Mouse (Mus musculus) small intestine, adult 2 months (tissue): ENCODE measurements around the gene Tulp4. TPM values are rescaled to one million over a fixed set of nuclear protein-coding genes. Genes with fewer than 3 reads are reported as not detected.
"Not testable (repeated sequence)": the region's sequence is repeated elsewhere in the genome, so short reads cannot be mapped to it uniquely, and the experiment has no call there.

Experiments
- H3K27ac ChIP-seq: fragments of 200-500 bp; 2 replicates; pipeline ENCODE4 v1.5.1; 2012; ENCODE audit warnings: low read depth, low read length, control low read depth, inconsistent platforms; ENCODE audit not compliant: insufficient read depth
- H3K27me3 ChIP-seq: fragments of 200-500 bp; 2 replicates; pipeline ENCODE4 v1.6.1; 2012; ENCODE audit warnings: mild to moderate bottlenecking, moderate library complexity, low read length, inconsistent platforms; ENCODE audit not compliant: control insufficient read depth, insufficient read depth
- H3K36me3 ChIP-seq: fragments of 200-500 bp; 2 replicates; pipeline ENCODE4 v1.6.1; 2012; ENCODE audit warnings: mild to moderate bottlenecking, low read length, control low read depth, inconsistent platforms; ENCODE audit not compliant: control insufficient read depth, insufficient read depth
- H3K4me1 ChIP-seq: fragments of 200-500 bp; 2 replicates; pipeline ENCODE4 v1.6.1; 2012; ENCODE audit warnings: low read length, inconsistent platforms, mixed read lengths; ENCODE audit not compliant: control insufficient read depth, insufficient read depth, insufficient read length
- H3K4me3 ChIP-seq: fragments of 200-500 bp; 2 replicates; pipeline ENCODE4 v1.5.1; 2012; ENCODE audit warnings: low read depth, mild to moderate bottlenecking, control low read depth, inconsistent platforms, low read length, moderate library complexity
- WGBS: fragments of 180-500 bp; shearing (Covaris S2); methylation state at CpG from one replicate; pipeline ENCODE4 v1.1.7; 2018; 5-methylcytosine and 5-hydroxymethylcytosine counted together
- polyA plus RNA-seq: library from polyadenylated mRNA; depleted of rRNA; stranded (reverse); fragments of >200 nt; gene quantifications from 2 replicates; pipeline ENCODE4 v1.2.3, GENCODE M21; 2012

The Tulp4 gene
- polyA plus RNA-seq, 1 experiment: 45.3 TPM

GRCm38 (mm10) chr17:6257070-6257456, 150.8 kb downstream of the Tulp4 start:
- H3K27me3 ChIP-seq, H3K4me3 ChIP-seq, H3K4me1 ChIP-seq, H3K27ac ChIP-seq, H3K36me3 ChIP-seq: not testable (repeated sequence)
- 10% methylated on average over 18 of the region's 20 CpGs for WGBS

DNA sequence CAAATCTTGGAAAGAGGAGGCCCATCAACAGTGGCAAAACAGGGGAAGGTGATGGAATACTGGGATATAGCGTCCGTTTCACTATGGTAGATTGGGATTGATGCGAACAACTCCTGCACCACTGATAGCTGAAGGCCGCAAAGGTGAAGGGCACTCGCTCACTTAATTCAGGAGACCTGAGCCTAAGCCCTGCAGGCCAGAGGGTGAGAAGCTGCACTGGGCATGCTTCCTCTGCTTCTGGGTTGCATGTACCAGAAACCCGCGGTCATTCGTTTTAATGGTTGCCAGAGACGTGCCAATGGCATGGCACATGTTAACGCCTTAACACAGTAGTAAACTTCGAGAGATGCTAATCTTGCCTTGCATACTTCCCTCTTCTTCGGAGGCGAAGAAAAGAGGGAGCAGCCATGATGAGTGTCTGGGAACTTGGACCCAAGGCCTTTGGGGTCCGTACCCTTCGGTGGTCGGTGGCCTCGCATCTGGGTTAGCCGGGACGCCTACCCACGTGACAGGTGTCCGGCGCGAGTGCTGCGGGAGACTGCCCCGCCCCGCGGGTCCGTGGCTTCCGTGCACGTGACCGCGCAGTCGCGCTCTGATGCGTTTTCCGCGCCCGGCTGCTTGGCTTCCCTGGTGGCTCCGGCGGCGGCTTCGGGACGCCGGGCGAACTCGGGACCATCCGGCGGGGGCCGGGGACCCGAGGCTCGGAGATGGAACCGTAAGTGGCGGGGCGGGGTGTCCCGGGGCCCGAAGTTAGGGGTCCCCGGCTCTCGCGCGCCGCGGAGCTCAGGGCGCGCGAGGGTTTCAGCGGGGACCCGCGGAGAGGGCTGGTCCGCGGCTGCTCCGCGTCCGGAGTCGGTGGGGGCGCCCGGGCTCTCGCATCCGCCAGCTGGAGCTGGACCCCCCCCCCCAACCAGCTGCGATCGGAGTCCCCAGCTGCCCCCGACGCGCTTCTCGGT, 163.9 kb downstream of the Tulp4 start:
- not testable (repeated sequence) for H3K4me1 ChIP-seq, H3K36me3 ChIP-seq, H3K27me3 ChIP-seq, H3K27ac ChIP-seq
- under 1% methylated on average over 78 of the region's 84 CpGs for WGBS
- H3K4me3 ChIP-seq: peak overlapping the region; percentile 61

DNA sequence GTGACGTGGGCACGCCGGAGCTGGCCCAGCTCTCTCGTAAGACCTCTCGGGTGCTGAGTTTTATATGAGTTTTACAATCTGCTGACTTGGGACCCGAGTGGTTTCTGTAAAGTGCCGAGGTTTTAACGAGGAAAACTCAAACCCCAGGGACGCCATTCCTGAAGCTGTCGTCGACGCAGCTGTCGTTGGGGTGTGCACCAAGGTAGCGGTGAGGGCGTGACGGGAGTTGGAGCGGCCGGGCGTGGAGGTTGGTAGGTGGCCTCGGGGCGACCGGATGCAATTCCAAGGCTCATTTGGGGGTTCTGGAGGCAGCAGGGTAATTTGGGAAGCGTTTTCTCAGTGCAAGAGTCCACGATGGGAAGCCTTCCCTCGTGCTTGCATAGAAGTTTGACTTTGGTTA, 164.6 kb downstream of the Tulp4 start:
- not testable (repeated sequence) for H3K27me3 ChIP-seq, H3K36me3 ChIP-seq, H3K4me1 ChIP-seq, H3K27ac ChIP-seq
- H3K4me3 ChIP-seq: peak overlapping the region; percentile 61
- under 1% methylated on average over 25 of the region's 25 CpGs for WGBS

DNA sequence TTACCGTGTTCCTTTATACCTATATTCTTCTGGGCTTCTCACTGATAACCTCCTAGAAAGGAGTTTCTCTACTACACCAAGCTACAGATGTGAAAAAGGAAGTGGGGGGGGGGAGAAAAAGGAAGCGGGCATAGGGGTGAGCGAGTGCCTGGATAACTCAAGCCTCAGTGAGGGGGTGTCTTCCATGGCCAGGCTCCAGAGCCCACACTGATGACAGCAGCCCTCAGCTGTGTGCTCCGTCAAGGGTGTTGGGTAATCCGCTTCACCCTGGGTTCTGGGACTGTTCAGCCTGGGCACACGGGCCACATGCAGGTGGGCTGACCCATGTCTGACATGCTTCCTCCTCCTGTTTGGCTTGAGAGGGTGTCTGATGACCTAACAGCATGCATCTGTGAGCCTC, 165.7 kb downstream of the Tulp4 start:
- H3K4me1 ChIP-seq: not testable (repeated sequence)
- WGBS: 85% methylated on average over 6 of the region's 6 CpGs

GRCm38 (mm10) chr17:6274693-6275092, 168.5 kb downstream of the Tulp4 start:
- H3K36me3 ChIP-seq, H3K27ac ChIP-seq, H3K27me3 ChIP-seq, H3K4me1 ChIP-seq, H3K4me3 ChIP-seq: not testable (repeated sequence)
- 90% methylated on average over 6 of the region's 6 CpGs for WGBS

More for the DNA sequence above, 165.7 kb downstream of the Tulp4 start:
- H3K27ac ChIP-seq, H3K4me3 ChIP-seq, H3K27me3 ChIP-seq, H3K36me3 ChIP-seq: not testable (repeated sequence)

GRCm38 (mm10) chr17:6279205-6279604, 173.0 kb downstream of the Tulp4 start:
- WGBS: 32% methylated on average over 8 of the region's 8 CpGs
- not testable (repeated sequence) for H3K36me3 ChIP-seq, H3K4me3 ChIP-seq, H3K27ac ChIP-seq, H3K4me1 ChIP-seq, H3K27me3 ChIP-seq

DNA sequence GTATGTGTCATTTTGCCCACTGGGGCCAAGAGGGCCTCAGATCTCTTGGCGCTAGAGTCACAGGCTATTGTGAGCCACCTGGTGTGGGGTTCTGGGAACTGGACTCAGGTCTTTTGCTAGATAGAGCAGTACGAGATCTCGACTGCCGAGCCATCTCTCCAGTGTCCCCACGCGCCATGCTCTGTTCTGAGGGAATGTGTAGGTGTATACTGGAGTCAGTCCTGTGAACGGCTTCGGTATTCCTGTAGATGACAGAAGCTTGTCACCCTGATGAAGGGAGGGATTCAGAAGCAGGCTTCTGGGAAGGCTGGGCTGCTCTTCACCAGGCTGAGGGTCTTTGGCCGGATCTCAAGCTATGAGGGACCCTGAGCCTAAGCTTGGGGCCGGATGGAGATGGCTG, 173.5 kb downstream of the Tulp4 start:
- H3K4me3 ChIP-seq, H3K4me1 ChIP-seq, H3K27me3 ChIP-seq, H3K36me3 ChIP-seq, H3K27ac ChIP-seq: not testable (repeated sequence)
- 95% methylated on average over 10 of the region's 10 CpGs for WGBS

DNA sequence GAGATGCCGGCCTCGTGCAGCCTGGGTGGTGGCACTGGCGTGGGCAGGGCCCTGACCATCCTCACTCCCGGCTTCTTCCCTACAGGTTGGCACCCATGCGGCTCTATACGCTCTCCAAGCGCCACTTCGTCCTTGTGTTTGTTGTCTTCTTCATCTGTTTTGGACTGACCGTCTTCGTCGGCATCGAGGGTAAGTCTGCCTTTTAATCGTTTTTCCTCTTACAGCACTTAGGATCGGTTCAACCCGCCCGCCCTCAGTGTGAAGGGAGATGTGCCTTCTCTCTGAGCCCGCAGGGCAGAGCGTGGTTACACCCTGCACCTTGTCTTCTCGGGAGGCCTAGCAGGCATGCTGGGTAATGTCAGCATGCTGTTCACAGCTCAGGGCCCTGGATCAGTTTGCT, 174.3 kb downstream of the Tulp4 start:
- H3K36me3 ChIP-seq, H3K4me3 ChIP-seq, H3K4me1 ChIP-seq, H3K27me3 ChIP-seq, H3K27ac ChIP-seq: not testable (repeated sequence)
- 97% methylated on average over 16 of the region's 19 CpGs for WGBS

DNA sequence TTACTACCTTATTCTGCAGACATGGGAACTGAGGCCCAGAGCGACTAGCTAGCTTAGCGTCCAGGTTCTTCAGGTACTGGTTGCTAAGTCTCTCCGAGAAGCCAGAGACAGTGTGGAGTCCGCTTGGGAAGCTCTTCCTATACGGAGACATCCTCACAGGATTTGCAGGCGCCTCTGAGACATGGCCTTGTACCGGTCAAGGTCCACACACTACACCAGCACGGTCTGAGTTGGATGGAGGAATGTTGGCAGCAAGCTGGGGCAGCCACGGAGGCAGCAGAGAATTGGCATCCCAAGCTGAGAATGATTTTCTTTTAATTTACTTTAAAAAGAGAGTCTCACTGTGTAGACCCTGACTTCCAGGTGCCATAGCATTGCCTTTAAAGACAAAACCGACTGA, 176.9 kb downstream of the Tulp4 start:
- H3K36me3 ChIP-seq, H3K4me1 ChIP-seq, H3K27ac ChIP-seq, H3K4me3 ChIP-seq, H3K27me3 ChIP-seq: not testable (repeated sequence)
- 84% methylated on average over 8 of the region's 10 CpGs for WGBS

DNA sequence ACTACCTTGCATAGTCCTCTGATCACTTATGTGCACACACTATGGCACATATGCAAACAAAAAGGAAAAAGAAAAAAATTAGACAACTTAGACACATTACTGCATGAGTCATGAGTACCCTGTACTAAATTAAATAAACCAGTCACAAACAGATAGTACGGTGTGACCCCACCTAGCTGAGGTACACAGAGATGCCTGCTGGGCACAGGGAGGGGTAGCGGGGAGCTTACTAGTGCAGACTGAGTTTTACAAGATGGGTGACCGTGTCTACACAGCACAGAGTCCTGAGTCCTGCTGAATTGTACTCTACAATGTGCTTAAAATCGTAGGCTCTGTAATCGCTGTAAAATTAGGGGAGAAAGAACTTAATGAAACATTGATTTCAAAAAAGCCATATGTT, 179.9 kb downstream of the Tulp4 start:
- not testable (repeated sequence) for H3K36me3 ChIP-seq, H3K4me1 ChIP-seq, H3K27me3 ChIP-seq, H3K4me3 ChIP-seq, H3K27ac ChIP-seq
- 91% methylated on average over 5 of the region's 5 CpGs for whole genome bisulfite sequencing

DNA sequence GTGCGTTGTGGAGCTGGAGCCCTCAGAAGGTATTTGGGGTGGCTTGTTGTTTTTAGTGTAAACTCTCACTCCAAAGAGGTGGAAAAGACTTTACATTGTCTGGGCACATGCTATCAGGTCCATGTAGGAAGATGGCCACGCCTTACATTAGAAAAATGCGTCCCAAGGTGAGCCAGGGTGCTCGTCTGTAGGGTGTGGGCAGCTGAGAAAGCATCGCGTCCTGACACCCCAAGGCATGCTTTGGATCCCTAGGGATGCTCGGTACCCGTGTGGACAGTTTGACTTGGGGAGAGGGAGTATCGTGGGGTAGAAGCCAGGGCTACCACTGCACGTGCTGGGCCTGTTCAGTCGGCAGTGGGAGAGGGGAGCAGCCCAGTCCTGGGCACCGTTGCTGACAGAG, 182.8 kb downstream of the Tulp4 start:
- not testable (repeated sequence) for H3K27me3 ChIP-seq, H3K27ac ChIP-seq, H3K4me1 ChIP-seq, H3K36me3 ChIP-seq, H3K4me3 ChIP-seq
- 85% methylated on average over 12 of the region's 12 CpGs for WGBS

DNA sequence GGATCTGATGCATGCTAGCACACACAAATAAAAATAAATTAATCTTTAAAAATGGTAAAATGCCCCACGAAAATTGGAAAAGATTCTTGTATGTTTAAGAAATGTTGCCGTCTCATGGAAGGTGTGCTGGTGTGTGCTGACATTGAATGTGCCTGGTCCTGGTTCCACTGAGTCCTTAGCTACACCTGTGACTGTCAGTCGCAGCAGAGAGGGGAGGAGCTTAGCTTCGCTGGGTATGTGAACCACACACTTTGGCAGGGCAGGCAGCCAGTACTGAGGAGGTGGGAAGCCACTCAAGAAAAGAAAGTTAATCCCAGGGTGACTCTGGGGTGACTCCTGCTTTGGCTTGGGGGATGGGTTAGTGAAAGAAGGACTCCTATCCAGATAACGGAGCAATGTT, 187.6 kb downstream of the Tulp4 start:
- WGBS: 100% methylated on average over 1 of the region's 5 CpGs
- H3K36me3 ChIP-seq, H3K4me1 ChIP-seq, H3K27ac ChIP-seq, H3K4me3 ChIP-seq, H3K27me3 ChIP-seq: not testable (repeated sequence)
